Mouse (Mus musculus) limb, embryonic 14.5 days (tissue): ENCODE measurements at regions not wholly inside any gene's neighbourhood (a gene's known extent, or its start where the extent isn't known, plus 50 kb on each side); places are given as distances from the start of the nearest gene placed in this dataset.

Source experiments
- ATAC-seq: fragments of 200-750 bp; cut with Nextera tagmentation; 2 replicates; pipeline ENCODE4 v1.8.0; 2017; ENCODE audit warnings: low read depth, moderate number of reproducible peaks, moderate TSS enrichment; ENCODE audit not compliant: low FRiP score
- DNase-seq: peaks from one replicate; pipeline ENCODE4 v3.0.0-alpha.2; 2015; ENCODE audit warnings: low spot score
- H3K27ac ChIP-seq: fragments of 300-500 bp; sonication (generic); replicated peaks from 2 replicates; pipeline ENCODE4 v1.5.1; 2014; ENCODE audit warnings: low read depth, mild to moderate bottlenecking, low read length, moderate library complexity, mixed read lengths
- H3K27me3 ChIP-seq: fragments of 300-500 bp; sonication (generic); 2 replicates; pipeline ENCODE4 v1.6.1; 2014; ENCODE audit warnings: low read length, mixed read lengths; ENCODE audit not compliant: control insufficient read depth, insufficient read depth
- H3K36me3 ChIP-seq: fragments of 300-500 bp; sonication (generic); 2 replicates; pipeline ENCODE4 v1.6.1; 2014; ENCODE audit warnings: mild to moderate bottlenecking, low read length, moderate library complexity, mixed read lengths; ENCODE audit not compliant: control insufficient read depth, insufficient read depth
- H3K4me1 ChIP-seq: fragments of 300-500 bp; sonication (generic); 2 replicates; pipeline ENCODE4 v1.6.1; 2014; ENCODE audit warnings: antibody characterized with exemption, low read length, mixed read lengths; ENCODE audit not compliant: control insufficient read depth, insufficient read depth
- H3K4me2 ChIP-seq: fragments of 300-500 bp; sonication (generic); replicated peaks from 2 replicates; pipeline ENCODE4 v1.6.1; 2014; ENCODE audit warnings: low read depth, mild to moderate bottlenecking, low read length, moderate library complexity; ENCODE audit not compliant: severe bottlenecking
- H3K4me3 ChIP-seq: fragments of 300-500 bp; sonication (generic); replicated peaks from 2 replicates; pipeline ENCODE4 v1.5.1; 2014; ENCODE audit warnings: low read length
- H3K9ac ChIP-seq: fragments of 300-500 bp; sonication (generic); 2 replicates; pipeline ENCODE4 v1.6.1; 2014; ENCODE audit warnings: mild to moderate bottlenecking, low read depth, low read length, moderate library complexity; ENCODE audit not compliant: severe bottlenecking
- H3K9me3 ChIP-seq: fragments of 300-500 bp; sonication (generic); 2 replicates; pipeline ENCODE4 v1.6.1; 2016; ENCODE audit warnings: low read length; ENCODE audit not compliant: control insufficient read depth
- POLR2A ChIP-seq: fragments of 200-500 bp; IDR thresholded peaks from 2 replicates; pipeline ENCODE4 v1.8.0; 2012; ENCODE audit warnings: inconsistent platforms, mild to moderate bottlenecking, moderate library complexity, borderline replicate concordance; ENCODE audit not compliant: insufficient read depth, insufficient read length; ENCODE audit errors: extremely low read depth
- WGBS: fragments of 180-500 bp; shearing (Covaris S2); extraction: QIAGEN DNeasy Blood & Tissue Kit; methylation state at CpG from one replicate; pipeline ENCODE4 v1.1.7; 2014; 5-methylcytosine and 5-hydroxymethylcytosine counted together

- Histone ChIP-seq H3K27me3 (no peaks in the 10 kb centered on the region), H3K9me3 (no peaks in the 10 kb centered on the region), H3K27ac (no peak overlapping the region), H3K9ac (no peak overlapping the region), H3K4me2 (no peak overlapping the region), H3K4me1 (no peaks in the 10 kb centered on the region), H3K4me3 (no peak overlapping the region), H3K36me3 (no peaks in the 10 kb centered on the region)
- no peak for TF ChIP-seq POLR2A
- WGBS = 77% methylated on average over 7 of the region's 7 CpGs
- no peak for DNase-seq
- no peak for ATAC-seq
These were observed 406.8 kb downstream of the Tns1 start for GRCm38 (mm10) chr1:73717401-73717800.

GRCm38 (mm10) chr1:73716901-73717300 lies 407.3 kb downstream of the Tns1 start:
- no peaks in the 10 kb centered on the region for H3K36me3 ChIP-seq
- H3K27ac ChIP-seq = no peak overlapping the region

DNA sequence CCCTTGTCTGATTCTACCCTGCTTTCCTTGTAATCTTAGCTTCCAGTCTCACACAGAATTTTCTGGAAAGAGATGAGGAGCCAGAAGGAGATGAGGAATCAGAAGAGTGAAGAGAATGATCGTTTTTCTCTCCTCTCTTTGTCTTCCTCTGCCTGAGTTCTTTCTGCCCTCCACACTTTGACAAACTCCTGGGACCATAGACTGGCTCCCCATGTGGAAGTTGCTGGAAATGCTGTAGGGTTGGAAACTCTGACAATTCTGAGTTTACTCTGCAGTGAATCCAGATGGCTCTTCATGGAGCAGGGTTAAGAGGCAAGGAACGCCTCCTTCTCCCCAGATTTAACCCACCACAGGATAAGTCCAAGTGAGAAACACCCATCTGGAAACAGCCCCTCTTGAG lies 408.7 kb downstream of the Tns1 start:
- no peaks in the 10 kb centered on the region for H3K4me1 ChIP-seq
- no peak overlapping the region for H3K4me2 ChIP-seq
- H3K27me3 ChIP-seq = no peaks in the 10 kb centered on the region
- TF ChIP-seq POLR2A = no peak
- H3K36me3 ChIP-seq = no peaks in the 10 kb centered on the region
- no peak overlapping the region for H3K4me3 ChIP-seq
- DNase-seq (no peak), ATAC-seq (no peak)
- WGBS = 50% methylated on average over 2 of the region's 2 CpGs
- no peak overlapping the region for H3K9ac ChIP-seq
- H3K27ac ChIP-seq = no peak overlapping the region
- no peaks in the 10 kb centered on the region for H3K9me3 ChIP-seq

More at GRCm38 (mm10) chr1:73716901-73717300, 407.3 kb downstream of the Tns1 start:
- no peaks in the 10 kb centered on the region for H3K27me3 ChIP-seq
- ATAC-seq (no peak), DNase-seq (no peak)
- no peaks in the 10 kb centered on the region for H3K9me3 ChIP-seq
- no peaks in the 10 kb centered on the region for H3K4me1 ChIP-seq
- no peak overlapping the region for H3K9ac ChIP-seq
- H3K4me2 ChIP-seq = no peak overlapping the region
- no peak for TF ChIP-seq POLR2A
- no peak overlapping the region for H3K4me3 ChIP-seq

DNA sequence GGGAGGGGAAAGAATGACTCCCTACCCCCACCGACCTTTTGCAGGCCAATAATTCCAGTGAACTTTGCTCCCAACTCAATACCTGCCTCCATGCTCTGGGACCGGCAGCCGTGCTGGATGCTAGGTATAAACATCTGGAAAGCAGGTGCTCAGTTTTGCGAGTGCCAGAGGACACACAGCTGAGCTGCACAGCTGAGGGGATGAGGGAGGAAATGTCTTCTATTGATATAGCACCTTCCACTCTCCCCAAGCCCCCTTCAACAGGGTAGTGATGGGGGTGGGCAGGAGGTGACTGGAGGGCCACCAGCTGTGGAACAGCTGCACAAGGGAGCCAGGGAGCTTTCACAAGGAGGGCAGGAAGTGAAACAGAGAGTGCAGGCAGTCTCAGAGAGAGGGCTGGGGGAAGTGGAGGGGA lies 421.8 kb downstream of the Tns1 start:
- no peaks in the 10 kb centered on the region for H3K9me3 ChIP-seq
- DNase-seq (peak; percentile 63), ATAC-seq (peak; percentile 93)
- H3K4me3 ChIP-seq = no peak overlapping the region
- no peaks in the 10 kb centered on the region for H3K36me3 ChIP-seq
- TF ChIP-seq POLR2A = no peak
- peaks cover 10% of the 10 kb centered on the region for H3K4me1 ChIP-seq
- no peak overlapping the region for H3K4me2 ChIP-seq
- no peak overlapping the region for H3K27ac ChIP-seq
- H3K27me3 ChIP-seq = no peaks in the 10 kb centered on the region
- WGBS = 6% methylated on average over 4 of the region's 4 CpGs
- H3K9ac ChIP-seq = no peak overlapping the region

DNA sequence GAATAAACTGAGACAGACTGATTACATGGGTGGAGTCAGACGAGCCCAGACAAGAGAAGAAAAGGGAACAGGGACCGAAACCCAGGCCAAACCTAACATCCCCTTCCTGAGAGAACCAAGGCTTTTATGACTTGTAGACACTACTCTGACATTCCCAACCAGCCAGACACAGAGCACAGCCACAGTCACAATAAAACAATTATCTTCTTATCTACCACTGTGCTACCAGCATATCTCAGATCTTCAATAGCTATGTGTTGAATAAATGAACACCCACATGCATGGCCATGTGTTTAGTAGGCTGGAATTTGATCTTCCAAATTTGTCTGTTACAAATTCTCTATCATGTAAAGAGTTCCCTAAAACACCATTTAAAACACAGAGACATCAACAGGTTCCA lies 430.7 kb downstream of the Tns1 start:
- 72% methylated on average over 2 of the region's 2 CpGs for WGBS
- no peak for TF ChIP-seq POLR2A

DNA sequence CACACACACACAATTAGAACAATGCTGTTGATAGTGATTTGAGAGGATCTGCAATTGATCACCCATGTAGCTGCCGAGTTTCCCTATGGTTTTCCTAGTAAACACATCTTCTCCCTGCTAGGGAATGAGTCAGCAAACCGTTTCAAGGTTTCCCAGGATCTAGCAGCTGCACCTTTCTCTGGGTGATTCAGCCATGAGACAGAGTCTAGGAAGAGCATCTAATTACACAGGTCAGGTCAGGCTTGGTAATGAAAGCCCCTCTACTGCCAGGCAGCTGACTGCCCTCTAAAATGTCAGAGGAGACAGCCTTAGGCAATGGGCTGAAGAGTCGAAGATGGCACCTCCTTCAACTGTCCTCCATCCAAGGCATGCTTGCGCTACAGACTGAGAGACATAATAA lies 438.5 kb downstream of the Tns1 start:
- Histone ChIP-seq H3K4me3 (no peak overlapping the region), H3K4me1 (no peaks in the 10 kb centered on the region), H3K27me3 (no peaks in the 10 kb centered on the region), H3K9me3 (no peaks in the 10 kb centered on the region), H3K36me3 (no peaks in the 10 kb centered on the region), H3K4me2 (no peak overlapping the region), H3K9ac (no peak overlapping the region), H3K27ac (no peak overlapping the region)
- no peak for TF ChIP-seq POLR2A
- 77% methylated on average over 4 of the region's 4 CpGs for WGBS
- DNase-seq (no peak), ATAC-seq (no peak)

More for the DNA sequence above, 430.7 kb downstream of the Tns1 start:
- ATAC-seq = no peak
- Histone ChIP-seq H3K27me3 (no peaks in the 10 kb centered on the region), H3K9me3 (no peaks in the 10 kb centered on the region), H3K4me1 (no peaks in the 10 kb centered on the region), H3K4me3 (no peak overlapping the region), H3K27ac (no peak overlapping the region), H3K9ac (no peak overlapping the region), H3K4me2 (no peak overlapping the region), H3K36me3 (no peaks in the 10 kb centered on the region)
- no peak for DNase-seq
